Mouse (Mus musculus): ENCODE measurements around the gene Dmac2.

Gene Dmac2

GRCm38 (mm10) chr7:25615706-25616011 is 3.6 kb upstream of the Dmac2 start, which contains the start of gene Erich4:
TSS of gene Erich4 (minus strand) at chr7:25615892.
- no peak for DNase-seq (ENCODE audit: low read depth, low spot score)

- DNase-seq (ENCODE audit: low read depth, low spot score), result no peak
These were observed 1.6 kb upstream of the Dmac2 start for GRCm38 (mm10) chr7:25617376-25618160.

- no peak for DNase-seq (ENCODE audit: low read depth, low spot score)
These were observed 443 bp downstream of the Dmac2 start for GRCm38 (mm10) chr7:25619722-25619991.

- no peak for DNase-seq (ENCODE audit: low read depth, low spot score)
These were observed 887 bp downstream of the Dmac2 start for GRCm38 (mm10) chr7:25620101-25620500.

- no peak for DNase-seq (ENCODE audit: low read depth, low spot score)
These were observed 1.5 kb downstream of the Dmac2 start for GRCm38 (mm10) chr7:25620751-25621150.

GRCm38 (mm10) chr7:25623857-25624370 is 4.7 kb downstream of the Dmac2 start:
- no peak for DNase-seq (ENCODE audit: low read depth, low spot score)

GRCm38 (mm10) chr7:25624851-25625250 is 5.6 kb downstream of the Dmac2 start:
- DNase-seq (ENCODE audit: low read depth, low spot score), result no peak

- peak; percentile 78 for DNase-seq (ENCODE audit: low read depth, low spot score)
These were observed 6.5 kb downstream of the Dmac2 start for GRCm38 (mm10) chr7:25625594-25626250.

- peak; percentile 32 for DNase-seq (ENCODE audit: low read depth, low spot score)
These were observed 7.6 kb downstream of the Dmac2 start, which contains the start of gene B3gnt8 for GRCm38 (mm10) chr7:25626509-25627430. TSS of gene B3gnt8 (plus strand) at chr7:25626654.

GRCm38 (mm10) chr7:25627431-25628322 is 8.5 kb downstream of the Dmac2 start:
- DNase-seq (ENCODE audit: low read depth, low spot score), result peak; percentile 76

- no peak for DNase-seq (ENCODE audit: low read depth, low spot score)
These were observed 9.1 kb downstream of the Dmac2 start for GRCm38 (mm10) chr7:25628323-25628620.

- no peak for DNase-seq (ENCODE audit: low read depth, low spot score)
These were observed 13.5 kb downstream of the Dmac2 start for GRCm38 (mm10) chr7:25632679-25633078.

GRCm38 (mm10) chr7:25636373-25636772 is 17.2 kb downstream of the Dmac2 start:
- no peak for DNase-seq (ENCODE audit: low read depth, low spot score)

GRCm38 (mm10) chr7:25637099-25637498 is 17.9 kb downstream of the Dmac2 start:
- DNase-seq (ENCODE audit: low read depth, low spot score), result no peak

GRCm38 (mm10) chr7:25639754-25640153 is 20.5 kb downstream of the Dmac2 start:
- DNase-seq (ENCODE audit: low read depth, low spot score), result no peak

GRCm38 (mm10) chr7:25644136-25644535 is 24.9 kb downstream of the Dmac2 start:
- DNase-seq (ENCODE audit: low read depth, low spot score), result no peak

- no peak for DNase-seq (ENCODE audit: low read depth, low spot score)
These were observed 25.4 kb downstream of the Dmac2 start for GRCm38 (mm10) chr7:25644631-25645030.

GRCm38 (mm10) chr7:25645074-25645473 is 25.9 kb downstream of the Dmac2 start:
- peak; percentile 48 for DNase-seq (ENCODE audit: low read depth, low spot score)

- DNase-seq (ENCODE audit: low read depth, low spot score), result peak; percentile 45
These were observed 28.4 kb downstream of the Dmac2 start for GRCm38 (mm10) chr7:25647574-25648123.

GRCm38 (mm10) chr7:25649839-25650238 is 30.6 kb downstream of the Dmac2 start:
- DNase-seq (ENCODE audit: low read depth, low spot score), result no peak

- DNase-seq (ENCODE audit: low read depth, low spot score), result peak; percentile 37
These were observed 32.1 kb downstream of the Dmac2 start for GRCm38 (mm10) chr7:25651281-25651680.

Data from R1 (cell line).